Mouse (Mus musculus) T-helper 2 cell (primary cell): ENCODE results near the gene Rpl10a.
"Not testable (repeated sequence)": the region's sequence is repeated elsewhere in the genome, so short reads cannot be mapped to it uniquely, and the experiment has no call there.

ENCODE experiments used
- in situ Hi-C: fragments of 300-600 bp; cut with MboI, MseI; formaldehyde crosslinking; loops from one replicate; pipeline ENCODE4 v1.15.1; 2025; ENCODE audit warnings: high pct_unique_total_duplicates

The Rpl10a gene

DNA sequence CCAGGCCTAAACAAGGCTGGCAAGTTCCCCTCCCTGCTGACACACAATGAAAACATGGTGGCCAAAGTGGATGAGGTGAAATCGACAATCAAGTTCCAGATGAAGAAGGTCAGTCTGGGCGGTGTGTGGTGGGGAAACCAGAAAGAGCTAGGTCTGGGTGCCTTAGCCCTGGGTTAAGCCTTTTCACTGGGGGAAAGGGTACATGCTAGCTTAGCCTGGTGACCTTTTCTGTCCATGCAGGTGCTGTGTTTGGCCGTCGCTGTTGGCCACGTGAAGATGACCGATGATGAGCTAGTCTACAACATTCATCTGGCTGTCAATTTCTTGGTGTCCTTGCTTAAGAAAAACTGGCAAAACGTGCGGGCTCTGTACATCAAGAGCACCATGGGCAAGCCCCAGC is 2.3 kb downstream of the Rpl10a start:
- in situ Hi-C loops: not testable (repeated sequence)

GRCm38 (mm10) chr17:28331241-28332112 is 3.2 kb downstream of the Rpl10a start:
- in situ Hi-C loops: no loop called here

GRCm38 (mm10) chr17:28332113-28332914 is 4.0 kb downstream of the Rpl10a start:
- in situ Hi-C loops: no loop called here

DNA sequence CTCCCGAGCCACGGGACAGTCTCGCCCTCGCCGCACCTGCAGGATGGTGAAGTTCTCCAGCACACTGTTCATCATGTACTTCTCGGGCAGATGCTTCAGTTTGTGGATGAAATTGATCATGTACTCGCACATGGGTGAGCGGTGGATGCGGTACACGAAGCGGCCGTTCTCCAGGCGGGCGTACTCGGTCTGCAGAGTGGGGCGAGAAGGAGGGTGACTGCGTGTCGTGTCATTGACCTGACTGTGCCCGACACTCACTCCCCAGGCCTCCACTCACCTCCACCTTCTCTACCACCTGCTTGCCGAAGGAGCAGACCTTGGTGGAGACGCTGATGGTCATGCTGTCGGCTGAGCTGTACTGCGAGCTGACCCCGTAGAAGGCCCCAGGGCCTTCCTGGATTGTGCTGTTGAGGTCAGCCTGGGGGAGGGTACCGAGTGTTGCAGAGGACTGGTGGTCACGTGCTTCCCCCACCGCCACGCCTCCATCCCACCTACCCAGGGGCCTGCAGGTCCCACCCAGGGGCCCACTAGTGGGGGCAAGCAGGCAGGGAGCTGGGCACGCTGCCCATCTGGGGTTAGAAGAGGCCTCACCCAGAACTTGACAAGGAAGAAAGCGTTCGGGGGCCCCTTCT is 4.8 kb downstream of the Rpl10a start:
- in situ Hi-C loops: no loop called here

DNA sequence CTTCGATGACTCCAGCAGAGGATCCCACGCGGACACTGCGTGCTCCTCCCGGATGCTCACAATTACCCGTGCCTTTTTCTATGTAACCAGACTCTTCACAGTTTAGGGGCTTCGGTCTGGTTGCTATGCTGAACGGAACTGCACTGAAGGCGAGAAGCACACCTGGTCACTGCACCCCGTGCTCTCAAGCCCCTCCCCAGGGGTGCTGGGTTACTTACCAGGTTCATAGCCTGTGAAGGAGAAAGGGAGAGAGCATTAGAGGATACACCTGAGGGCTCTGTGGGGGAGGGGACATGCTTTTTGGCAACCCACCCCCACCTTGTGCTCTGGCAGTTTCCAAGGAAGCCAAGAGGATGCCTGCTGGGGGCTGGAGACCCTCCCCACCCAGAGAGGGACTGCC is 7.0 kb downstream of the Rpl10a start:
- in situ Hi-C loops: no loop called here

DNA sequence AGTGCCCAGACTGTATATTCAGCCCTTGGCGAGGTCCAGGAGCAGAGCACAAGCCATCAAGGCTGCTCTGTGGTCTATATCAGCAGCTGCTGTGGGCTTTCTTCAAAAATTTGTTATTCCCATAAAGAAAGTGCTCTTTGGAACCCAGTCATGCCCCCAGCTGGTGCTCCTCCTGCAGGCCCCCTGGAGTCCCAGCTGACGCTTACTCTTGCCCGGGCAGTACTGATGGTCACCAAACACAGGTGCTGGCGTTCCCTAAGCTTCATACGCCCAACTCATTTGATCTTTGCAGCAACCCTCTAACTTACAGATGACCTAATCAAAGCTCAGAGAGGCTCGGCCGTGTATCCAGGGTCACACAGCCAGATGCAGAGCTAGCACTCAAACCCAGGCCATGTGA is 9.3 kb downstream of the Rpl10a start:
- in situ Hi-C loops: no loop called here

DNA sequence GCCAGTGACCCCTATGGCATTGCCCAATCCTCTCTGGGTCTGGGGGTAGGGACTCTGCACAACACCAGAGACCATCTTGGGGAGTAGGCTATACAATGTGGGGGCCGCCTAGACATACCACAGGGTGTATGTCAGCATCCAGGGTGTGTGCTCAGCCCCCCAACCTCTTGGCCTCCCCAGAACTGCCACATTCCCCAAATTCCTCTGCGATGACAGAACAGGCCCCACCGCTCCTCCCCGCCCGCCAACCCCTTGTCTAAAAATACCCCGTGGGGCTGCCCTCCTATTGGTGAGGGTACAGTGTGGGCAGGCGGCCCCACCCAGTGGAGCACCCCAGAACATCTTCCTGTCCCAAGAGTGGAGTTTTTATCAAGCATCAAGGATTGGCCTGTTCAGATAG is 12.3 kb downstream of the Rpl10a start:
- in situ Hi-C loops: no loop called here

DNA sequence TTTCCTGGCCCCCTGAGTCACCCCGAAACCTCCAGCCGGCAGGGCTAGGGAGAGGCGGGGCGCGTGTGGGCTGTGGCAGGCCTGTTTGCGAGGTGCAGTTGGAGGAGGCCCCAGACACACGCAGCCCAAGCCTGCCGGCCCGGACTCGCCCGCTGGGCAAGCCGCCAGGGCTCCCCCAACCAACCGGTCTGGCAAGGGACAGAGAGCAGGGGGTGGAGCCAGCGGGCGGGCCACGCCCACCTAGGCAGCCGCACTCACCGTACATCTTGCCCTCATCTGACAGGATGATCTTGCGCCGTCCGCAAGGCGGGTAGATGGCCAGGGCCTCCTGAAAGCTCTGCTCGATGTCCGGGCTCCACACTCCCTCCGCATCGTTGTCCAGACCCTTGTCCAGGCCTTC is 12.8 kb downstream of the Rpl10a start:
- in situ Hi-C loops: no loop called here

GRCm38 (mm10) chr17:28344050-28344607 is 15.9 kb downstream of the Rpl10a start:
- in situ Hi-C loops: no loop called here

GRCm38 (mm10) chr17:28344670-28345069 is 16.4 kb downstream of the Rpl10a start:
- in situ Hi-C loops: no loop called here

DNA sequence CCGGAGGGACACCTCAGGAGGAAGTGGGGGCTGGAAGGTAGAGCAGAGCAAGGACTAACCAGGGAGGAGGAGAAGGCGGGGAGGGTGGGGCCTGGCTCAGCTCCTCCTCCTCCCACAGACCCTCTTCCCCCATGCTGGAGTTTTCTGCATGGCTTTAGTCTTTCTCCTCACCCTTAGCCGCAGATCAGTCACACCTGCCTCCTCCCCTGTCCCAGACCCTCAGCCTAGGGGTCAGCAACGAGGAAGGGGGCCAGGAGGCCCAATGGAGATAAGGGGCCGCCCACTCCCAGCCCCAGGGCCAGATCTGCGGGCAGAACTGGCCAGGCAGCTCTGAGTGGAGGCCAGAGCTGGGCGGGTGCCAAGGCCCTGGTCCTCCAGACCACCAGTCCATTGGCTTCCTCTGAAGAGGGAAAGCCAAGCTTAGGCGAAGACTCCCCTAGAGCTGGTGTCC is 17.0 kb downstream of the Rpl10a start:
- in situ Hi-C loops: no loop called here

GRCm38 (mm10) chr17:28345882-28346281 is 17.6 kb downstream of the Rpl10a start:
- in situ Hi-C loops: no loop called here

DNA sequence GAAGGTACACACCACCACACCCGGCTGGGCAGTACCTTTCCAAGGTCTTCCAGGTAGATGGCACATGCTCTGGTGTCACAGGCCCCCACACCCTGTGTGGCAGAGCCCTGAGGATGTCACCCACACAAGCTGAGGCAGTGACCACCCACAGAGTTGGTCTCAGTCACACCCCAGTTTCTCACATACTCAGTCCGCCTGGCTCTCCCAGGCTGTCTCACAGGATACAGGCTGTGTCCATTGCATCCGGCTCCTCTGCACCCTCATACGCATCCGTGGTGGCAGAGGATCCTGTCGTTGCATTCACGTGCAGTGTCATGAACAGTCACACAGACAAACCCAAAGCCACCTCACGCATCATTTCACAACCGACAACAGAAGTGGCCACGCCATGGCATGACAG is 19.1 kb downstream of the Rpl10a start:
- in situ Hi-C loops: no loop called here

- in situ Hi-C loops: no loop called here
These were observed 19.9 kb downstream of the Rpl10a start for GRCm38 (mm10) chr17:28348211-28348610.

- in situ Hi-C loops: no loop called here
These were observed 21.1 kb downstream of the Rpl10a start for GRCm38 (mm10) chr17:28349264-28349880.

DNA sequence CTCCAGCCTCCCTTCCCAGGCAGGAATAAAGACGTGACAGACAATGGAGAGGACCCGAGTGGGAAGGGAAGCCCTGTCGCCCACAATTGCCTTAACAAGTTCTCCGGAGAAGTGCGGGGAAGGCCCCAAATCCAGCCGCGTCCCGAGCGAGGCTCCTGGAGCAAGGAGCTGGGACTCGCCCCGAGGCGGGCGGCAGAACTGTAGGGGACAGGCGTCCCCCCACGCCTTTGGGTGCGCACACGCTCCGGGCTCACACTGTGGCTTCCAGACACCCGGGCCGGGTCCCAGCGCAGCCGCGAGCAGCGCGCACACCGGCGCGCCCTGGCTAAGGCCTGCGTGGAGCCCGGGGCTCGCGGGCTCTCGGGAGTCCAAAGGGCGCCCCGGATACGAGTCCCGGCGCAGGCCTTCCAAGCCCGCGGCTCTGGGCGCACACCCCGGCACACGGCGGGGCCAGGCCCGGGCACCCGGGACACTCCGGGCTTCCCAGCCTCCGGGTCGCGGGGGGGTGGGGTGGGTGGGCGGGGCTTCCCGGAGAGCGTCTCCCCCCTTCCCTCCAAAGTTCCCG is 21.7 kb downstream of the Rpl10a start:
- in situ Hi-C loops: no loop called here

DNA sequence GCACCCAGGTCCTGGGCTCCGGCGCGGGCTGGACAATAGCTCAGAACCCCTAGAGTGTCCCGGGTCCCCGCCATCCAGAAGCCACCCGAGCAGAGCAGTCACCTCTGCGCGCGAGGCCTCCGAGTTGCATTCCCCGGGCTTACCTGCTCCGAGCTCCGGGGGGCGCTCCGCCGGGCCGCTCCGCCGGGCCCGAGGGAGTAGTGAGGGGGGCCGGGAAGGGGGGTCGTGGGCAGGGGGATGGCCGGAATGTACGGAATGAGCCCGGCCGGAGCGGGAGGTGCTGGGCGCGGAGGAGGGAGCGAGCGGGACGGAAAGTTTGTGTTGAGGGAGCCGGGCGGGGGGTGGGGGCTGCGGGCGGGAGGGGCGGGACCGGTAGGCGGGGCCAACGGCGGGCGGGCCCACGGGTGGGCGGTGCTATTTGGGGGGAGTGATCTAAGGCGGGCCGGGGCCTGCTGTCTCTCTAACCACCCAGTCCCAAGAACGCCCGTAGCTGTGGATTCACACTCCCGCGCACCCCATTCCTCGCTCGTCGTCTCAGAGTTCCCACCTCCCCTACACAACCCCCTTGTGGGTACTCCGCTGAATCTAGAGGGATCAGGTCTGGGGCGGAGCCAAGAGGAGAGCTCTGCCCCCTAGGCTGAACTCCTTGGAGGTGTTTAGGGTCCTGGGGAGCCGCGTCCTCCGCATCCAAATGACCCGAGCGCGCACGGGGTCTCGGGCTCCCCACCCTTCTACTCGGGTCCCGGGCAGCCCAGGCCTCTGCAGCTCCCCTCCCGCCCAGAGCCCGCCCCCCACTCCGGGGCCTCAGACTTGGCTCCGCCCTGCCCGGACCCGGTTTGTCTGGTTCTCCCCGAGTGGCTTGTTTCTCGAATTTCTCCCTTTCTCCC is 22.4 kb downstream of the Rpl10a start, which contains the start of gene Tead3:
TSS of gene Tead3 (minus strand) at position 352 of the 887 bp plus-strand sequence.
- in situ Hi-C loops: no loop called here

GRCm38 (mm10) chr17:28351353-28351890 is 23.2 kb downstream of the Rpl10a start:
- in situ Hi-C loops: no loop called here

- in situ Hi-C loops: no loop called here
These were observed 23.7 kb downstream of the Rpl10a start for GRCm38 (mm10) chr17:28352018-28352417.

DNA sequence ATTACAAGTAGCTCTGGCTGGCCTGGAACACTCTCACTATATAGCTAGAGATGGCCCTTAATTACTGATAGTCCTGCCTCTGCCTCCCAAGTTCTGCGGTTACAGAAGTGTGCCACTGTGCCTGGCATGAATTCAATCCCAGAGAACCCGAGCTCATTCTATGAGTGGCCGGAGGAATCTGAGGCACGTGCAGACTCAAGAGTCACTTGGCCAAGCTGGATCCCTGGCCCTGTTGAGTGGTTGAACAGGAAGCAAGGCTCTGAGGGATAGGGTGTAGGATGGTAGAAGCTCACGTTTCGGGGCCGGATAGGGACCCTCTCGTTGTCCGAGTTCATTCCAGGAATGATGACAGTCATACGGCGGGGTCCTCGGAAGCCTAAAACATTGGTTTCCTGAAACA is 27.6 kb downstream of the Rpl10a start:
- in situ Hi-C loops: no loop called here
